Mouse (Mus musculus): ENCODE data around the gene Elovl4.
A peak's percentile ranks its signal among the peaks of the same experiment; 100 is the strongest.

The Elovl4 gene

GRCm38 (mm10) chr9:83805977-83806815, at the start of gene Elovl4:
TSS of gene Elovl4 (minus strand) at chr9:83806277.
- no peak for DNase-seq (ENCODE audit: low read depth, low spot score)

GRCm38 (mm10) chr9:83852464-83852863, 46.4 kb upstream of the Elovl4 start:
- DNase-seq (ENCODE audit: low read depth, low spot score), result no peak

- no peak for DNase-seq (ENCODE audit: low read depth, low spot score)
Observed at GRCm38 (mm10) chr9:83834748-83835313, 28.8 kb upstream of the Elovl4 start.

DNA sequence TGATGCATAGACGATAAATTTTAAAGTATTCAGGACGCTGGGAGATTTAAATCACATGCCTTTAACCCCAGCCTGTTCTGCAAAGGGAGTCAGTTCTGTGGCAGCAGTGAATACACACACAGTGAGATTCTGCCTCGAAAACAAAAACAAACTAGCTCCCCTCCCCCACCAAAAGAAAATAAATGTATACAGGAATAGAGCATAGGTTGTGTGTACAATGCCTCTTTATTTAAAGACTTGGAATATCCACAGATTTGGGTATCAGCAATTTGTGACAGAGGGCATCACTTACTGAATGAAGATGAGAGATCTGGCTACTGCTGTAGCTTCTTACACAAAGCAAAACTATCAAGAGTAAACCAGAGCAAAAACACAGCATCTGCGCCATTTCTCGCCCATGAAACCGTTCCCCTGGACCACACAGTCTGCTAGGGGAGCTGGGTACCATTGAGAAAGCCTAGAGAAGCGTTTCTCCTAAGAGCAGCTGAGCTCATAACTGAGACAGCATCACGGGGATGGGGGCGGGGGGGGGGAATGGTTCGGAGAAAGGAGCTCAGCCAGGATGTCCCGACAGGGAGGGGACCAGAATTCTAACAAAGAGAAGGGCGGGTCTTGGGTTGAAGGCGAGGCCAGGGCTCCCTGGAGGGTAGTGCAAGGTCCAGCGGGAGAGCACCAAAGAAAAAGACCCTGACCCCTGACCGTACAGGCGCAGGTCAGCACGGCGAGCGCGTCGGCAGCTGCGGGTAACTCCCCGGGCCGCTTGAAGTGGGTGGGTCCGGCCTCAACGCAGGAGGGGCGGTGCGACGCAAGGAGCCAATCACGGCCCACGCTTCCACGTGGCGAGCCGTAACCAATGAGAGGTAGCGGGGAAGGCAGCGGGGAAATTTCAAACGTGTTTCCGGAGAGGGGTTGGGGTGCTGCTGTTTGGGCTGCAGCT, 28.0 kb upstream of the Elovl4 start, which contains the start of gene Ttk:
Gene Ttk, plus strand, starts transcription at position 879 of the 937 bp plus-strand sequence.
- peak; percentile 72 for DNase-seq (ENCODE audit: low read depth, low spot score)

DNA sequence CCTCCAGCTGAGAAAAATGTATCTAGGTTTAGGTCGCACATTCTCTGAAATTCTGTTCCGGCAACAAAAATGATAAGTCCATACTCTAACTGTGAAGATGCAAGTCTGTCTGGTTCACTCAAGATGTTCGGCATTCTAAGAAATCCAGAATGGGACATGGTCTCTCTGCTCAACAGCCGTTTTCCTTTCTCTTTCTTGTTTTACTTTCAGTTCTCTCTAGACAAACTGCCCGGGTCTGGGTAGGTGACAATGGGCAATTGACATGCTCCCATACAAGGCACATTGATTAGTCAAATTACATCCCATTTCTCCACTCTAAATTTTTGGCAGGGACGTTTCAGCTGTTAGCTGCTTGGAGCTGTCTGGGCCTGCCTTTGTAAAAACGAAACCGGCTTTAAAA, 25.1 kb upstream of the Elovl4 start:
- DNase-seq (ENCODE audit: low read depth, low spot score), result no peak

- DNase-seq (ENCODE audit: low read depth, low spot score), result no peak
Observed at GRCm38 (mm10) chr9:83829896-83830295, 23.8 kb upstream of the Elovl4 start.

DNA sequence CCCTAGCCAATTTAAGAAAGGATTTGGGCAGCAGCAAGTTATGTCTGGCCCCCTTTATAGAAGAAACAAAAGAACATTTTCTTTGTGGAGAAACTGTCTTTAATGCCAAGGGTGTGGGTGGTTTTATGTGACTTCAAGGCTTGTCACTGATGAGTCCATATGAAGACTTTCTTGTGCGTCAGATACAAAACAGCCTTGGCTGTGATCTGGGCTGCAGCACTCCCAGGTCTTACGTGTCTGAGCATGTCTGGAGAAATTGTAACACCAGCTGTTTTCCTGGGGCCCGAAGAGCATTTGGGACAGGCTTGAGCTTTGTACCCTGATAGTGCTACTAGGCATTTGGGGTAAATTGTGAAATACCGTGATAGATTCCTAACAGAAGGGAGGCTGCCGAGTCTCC, 16.8 kb upstream of the Elovl4 start:
- DNase-seq (ENCODE audit: low read depth, low spot score), result no peak

DNA sequence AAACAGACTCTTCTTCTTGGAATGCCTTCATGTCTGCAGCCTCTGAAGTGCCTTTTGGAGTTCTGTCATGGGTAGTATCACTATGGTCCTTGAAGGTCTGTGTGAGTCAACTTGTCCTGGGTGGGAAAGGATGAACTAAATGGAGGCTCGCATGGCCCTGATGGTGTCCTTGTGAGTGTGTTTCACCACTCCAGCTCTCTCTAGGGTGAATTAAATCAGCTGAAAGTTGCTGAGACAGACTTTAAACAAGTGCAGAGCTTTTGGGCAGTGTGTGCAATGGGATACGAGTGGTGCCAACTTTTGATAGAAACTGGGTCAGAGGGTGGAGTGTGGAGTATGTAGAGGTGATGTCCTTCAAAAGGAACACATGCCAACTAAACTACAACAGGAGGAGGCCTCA, 14.9 kb upstream of the Elovl4 start:
- no peak for DNase-seq (ENCODE audit: low read depth, low spot score)

GRCm38 (mm10) chr9:83819188-83819587, 13.1 kb upstream of the Elovl4 start:
- DNase-seq (ENCODE audit: low read depth, low spot score), result no peak

- no peak for DNase-seq (ENCODE audit: low read depth, low spot score)
Observed at GRCm38 (mm10) chr9:83807562-83807961, 1.5 kb upstream of the Elovl4 start.

GRCm38 (mm10) chr9:83805164-83805976, 707 bp downstream of the Elovl4 start:
- no peak for DNase-seq (ENCODE audit: low read depth, low spot score)

- DNase-seq (ENCODE audit: low read depth, low spot score), result no peak
Observed at GRCm38 (mm10) chr9:83804341-83804740, 1.7 kb downstream of the Elovl4 start.

DNA sequence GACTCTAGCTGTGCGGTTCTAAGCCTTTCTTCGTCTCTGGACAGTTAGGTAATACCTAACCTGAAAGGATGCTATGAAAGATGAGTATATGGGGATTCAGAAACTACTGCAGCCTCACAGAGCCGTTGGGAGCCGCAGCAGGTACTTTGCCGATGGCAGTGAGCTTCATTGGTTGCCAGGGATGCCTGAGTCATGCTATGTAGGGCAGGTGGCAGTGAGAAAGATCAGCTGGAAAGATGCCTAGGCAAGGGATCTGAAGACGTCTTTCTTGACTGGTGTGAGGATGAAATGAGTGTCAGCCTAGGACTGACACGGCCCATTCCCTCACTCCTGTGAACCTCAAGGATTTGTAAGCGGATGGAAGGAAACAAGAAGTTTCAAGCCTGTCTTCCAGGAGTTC, 8.2 kb downstream of the Elovl4 start:
- no peak for DNase-seq (ENCODE audit: low read depth, low spot score)

GRCm38 (mm10) chr9:83796875-83797274, 9.2 kb downstream of the Elovl4 start:
- no peak for DNase-seq (ENCODE audit: low read depth, low spot score)

GRCm38 (mm10) chr9:83789326-83789725, 16.8 kb downstream of the Elovl4 start:
- no peak for DNase-seq (ENCODE audit: low read depth, low spot score)

DNA sequence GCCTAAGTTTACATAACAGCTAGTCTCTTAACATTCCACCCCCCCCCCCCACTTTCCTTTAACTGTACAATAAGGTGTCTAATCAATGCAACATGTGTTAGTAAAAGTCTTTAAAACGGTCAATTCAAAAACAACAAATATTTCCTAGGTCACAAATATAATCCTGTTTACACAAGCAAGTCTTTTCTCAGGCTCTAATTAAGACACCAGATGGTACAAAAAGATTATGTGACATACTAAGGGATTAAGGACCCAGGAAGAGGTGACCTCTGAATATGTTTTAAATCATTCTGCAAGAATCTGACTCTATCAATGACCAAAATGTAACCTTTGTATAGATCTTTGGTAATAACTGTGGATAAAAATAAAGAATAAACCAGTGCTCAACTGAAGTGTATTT, 20.6 kb downstream of the Elovl4 start:
- DNase-seq (ENCODE audit: low read depth, low spot score), result no peak

- DNase-seq (ENCODE audit: low read depth, low spot score), result no peak
Observed at GRCm38 (mm10) chr9:83778317-83778960, 27.6 kb downstream of the Elovl4 start.

DNA sequence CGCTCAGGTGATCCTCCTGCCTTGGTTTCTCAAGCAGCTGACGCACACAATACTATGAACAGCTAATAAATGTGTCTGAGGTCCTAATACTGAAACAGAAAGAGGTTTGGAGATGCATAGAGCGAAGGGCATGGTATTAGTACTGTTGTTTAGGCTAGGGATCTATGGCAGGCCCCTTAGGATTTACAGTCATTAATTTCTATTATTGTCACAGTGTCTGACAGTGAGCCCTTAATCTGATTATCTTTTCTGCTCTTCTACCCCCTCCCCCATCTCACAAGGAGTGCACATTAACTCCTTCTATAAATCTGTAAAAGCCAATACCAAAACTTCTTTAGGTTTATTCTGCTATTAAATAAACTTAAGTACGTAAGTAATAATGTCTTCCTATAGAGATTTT, 44.8 kb downstream of the Elovl4 start:
- DNase-seq (ENCODE audit: low read depth, low spot score), result no peak

DNA sequence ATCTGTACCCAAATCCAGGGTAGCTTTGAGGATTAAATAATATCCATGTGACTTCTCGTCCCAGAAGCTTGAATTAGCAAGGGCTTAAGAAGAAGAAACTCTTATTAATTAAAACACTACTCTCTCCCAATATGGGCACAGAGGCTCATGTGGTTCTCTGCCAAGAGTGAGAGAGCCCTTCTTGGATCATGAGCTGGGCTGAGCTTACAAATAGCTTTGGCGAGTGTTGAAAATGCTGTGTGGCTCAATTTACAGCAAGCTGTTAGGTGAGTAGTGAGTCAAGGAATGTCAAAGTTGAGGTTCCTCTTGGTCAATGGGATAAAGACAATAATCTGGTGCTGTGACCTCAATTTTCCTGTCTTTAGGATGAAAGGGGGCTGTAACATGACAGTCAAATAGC, 74.2 kb downstream of the Elovl4 start:
- DNase-seq (ENCODE audit: low read depth, low spot score), result no peak

DNA sequence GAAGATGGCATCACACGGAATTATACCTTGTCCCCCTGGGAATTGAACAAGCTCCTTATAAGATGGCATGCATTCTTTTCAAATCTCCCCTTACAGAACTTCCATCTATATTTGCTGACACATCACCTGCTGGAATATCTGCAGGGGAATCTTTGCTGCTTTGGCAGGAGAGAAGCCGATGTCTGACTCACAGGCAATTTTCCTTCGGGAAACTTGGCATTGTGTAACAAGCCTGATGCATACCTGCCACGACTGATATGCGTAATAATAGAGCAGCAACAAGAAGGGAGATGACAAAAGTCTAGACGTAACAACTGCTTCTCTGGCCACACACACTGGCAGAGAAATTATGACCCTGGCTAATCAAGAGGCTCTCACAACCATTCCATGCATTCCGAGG, 75.2 kb downstream of the Elovl4 start:
- DNase-seq (ENCODE audit: low read depth, low spot score), result no peak
